Mouse (Mus musculus) urinary bladder, adult 2 months (tissue): ENCODE measurements around the gene Mad1l1. TPM values are rescaled to one million over a fixed set of nuclear protein-coding genes. Genes with fewer than 3 reads are reported as not detected.
"Not testable (repeated sequence)": the region's sequence is repeated elsewhere in the genome, so short reads cannot be mapped to it uniquely, and the experiment has no call there.

Experiments used
- DNase-seq: peaks from one replicate; pipeline ENCODE4 v3.0.0; 2022; ENCODE audit warnings: low spot score
- polyA plus RNA-seq: library from polyadenylated mRNA; depleted of rRNA; stranded (reverse); fragments of >200 nt; gene quantifications from 2 replicates; pipeline ENCODE4 v1.2.3, GENCODE M21; 2012; rRNA removed

The Mad1l1 gene
- 13.2 and 13.8 TPM in 2 replicates for polyA plus RNA-seq

DNA sequence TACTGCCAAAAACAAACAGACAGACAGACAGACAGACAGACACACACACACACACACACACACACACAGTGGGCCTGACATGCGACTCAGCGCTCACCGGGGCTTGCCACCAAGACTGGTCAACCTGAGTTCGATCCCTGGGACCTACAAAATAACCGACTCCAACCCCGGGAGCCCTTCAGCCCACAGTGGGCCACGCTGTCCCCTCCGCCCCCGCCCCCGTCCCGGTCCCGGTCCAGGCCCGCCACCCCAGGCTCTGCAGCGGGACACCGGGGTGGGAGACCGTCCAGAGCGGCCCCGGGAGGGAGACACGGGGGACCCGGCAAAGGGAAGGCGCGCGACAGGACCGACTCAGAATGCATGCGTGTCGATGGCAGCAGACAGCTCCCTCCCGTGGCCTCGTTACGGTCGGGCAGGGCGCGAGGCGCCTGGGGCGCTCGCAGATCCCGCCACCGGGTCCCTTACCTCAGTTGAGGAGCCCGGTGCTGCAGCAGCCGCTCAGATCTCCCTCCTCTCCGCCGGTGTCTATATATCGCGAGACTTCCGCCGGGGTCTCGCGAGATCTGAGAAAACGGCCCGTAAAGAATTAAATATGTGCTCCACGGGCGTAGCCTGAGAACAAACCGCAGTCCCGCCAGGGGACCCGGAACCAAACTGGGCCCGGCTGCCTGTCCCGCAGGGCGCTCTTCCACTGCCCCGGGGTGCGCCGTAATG, at the start of gene Mad1l1, which contains the start of gene Nudt1:
Gene Mad1l1, minus strand, starts transcription at position 511 of the 714 bp plus-strand sequence.
Gene Nudt1, plus strand, starts transcription at position 615 of the 714 bp plus-strand sequence.
- peak; percentile 88 for DNase-seq

DNA sequence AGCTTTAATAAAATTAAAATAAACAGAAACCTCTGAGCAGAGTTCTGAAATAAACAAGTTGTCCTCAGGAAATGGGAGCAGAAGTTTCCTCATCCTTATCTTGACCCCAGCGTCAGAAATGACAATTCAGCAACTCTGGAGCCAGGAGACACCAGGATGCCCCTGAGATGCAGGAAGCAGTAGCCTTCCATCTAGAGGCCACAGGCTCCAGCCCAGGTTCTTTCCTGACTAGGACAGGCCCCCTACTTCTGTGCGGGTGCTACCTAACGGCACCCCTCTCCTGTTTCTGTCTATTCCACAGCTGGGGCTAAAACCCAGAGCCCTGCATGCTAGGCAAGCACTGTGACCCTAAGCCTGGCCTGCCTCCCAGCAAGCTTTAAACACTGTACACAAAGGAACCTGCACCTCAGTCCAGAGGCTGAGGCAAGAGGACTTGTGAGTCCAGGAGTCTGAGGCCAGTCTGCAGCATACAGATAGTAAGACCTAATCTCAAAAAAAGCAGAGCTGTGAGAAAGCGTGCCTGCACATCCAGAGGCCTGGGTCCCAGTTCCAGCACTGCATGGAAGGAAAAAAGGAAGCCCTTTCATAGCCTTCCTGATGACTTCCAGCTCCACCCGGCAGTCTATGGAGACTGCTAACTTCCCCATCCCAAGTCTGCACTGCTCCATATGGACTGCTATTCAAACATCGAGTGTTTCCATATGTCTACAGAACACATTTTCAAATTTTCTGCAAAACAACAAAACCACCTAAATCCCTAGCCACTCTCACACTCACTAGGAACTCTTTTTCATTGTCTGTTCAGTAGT, 49.3 kb upstream of the Mad1l1 start:
- no peak for DNase-seq

DNA sequence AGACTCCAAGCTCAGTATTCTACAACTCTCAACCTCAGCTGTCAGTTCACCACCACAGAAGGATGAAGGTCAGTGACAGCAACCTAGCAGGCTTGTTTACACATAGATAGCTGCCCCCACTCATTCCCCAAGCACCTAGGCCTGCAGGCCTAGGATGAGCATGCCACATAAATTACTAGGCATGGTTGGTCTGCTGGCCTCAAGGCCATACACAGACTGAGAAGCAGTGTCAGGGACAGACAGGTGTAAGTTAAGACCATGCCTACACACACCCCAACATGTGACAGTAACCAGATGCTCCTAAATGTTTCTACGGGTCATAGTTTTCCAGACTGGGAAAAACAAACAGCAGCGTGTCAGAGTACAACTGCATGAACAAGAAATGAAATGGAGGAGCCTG, 48.1 kb upstream of the Mad1l1 start:
- no peak for DNase-seq

DNA sequence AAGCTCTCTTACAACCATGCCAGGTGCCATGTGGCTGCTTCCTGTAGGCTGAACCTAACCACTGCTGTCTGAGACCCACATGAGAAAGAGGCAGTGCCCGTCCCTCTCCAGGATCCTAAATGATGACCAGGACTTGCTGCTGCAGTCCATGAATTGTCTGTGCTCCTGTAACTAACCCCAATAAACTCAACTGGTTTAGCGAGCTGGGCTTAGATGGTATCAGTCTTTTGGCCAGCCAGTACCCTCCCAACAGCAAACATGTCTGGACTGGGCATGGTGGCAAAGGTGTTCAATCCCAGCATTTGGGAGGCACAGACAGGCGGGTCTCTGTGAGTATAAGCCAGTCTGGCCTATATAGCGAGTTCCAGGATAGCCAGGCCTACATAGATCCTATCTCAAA, 47.6 kb upstream of the Mad1l1 start:
- no peak for DNase-seq

DNA sequence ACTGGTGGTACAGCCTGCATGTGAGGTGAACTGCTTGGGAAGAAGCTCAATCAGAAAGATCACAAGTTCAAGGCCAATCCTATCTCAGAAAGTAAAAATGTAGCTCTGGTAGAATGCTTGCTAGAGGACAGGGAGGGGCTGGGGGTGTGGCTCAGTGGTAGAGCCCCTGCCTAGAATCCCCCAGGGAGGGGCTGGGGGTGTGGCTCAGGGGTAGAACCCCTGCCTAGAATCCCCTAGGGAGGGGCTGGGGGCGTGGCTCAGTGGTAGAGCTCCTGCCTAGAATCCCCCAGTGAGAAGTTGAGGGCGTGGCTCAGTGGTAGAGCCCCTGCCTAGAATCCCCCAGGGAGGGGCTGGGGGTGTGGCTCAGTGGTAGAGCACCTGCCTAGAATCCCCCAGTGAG, 46.8 kb upstream of the Mad1l1 start:
- not testable (repeated sequence) for DNase-seq

DNA sequence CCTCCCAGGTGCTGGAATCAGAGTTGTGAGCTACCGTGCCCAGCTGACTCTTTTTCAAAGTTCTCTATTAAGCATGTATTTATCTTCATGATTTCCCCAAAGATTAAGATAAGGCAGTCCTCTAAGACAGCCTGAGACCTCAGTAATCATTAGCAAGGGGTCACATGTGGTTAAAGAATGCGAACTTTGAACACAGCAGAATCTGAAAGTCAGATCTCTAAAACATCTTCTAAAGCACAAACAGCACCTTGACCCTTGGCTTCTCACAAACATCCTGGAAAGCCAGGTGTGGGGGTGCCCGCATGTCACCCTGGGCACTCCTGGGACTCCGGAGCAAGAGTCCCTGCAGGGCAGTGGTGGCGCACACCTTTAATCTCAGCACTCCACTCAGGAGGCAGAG, 43.1 kb upstream of the Mad1l1 start:
- DNase-seq, result no peak

DNA sequence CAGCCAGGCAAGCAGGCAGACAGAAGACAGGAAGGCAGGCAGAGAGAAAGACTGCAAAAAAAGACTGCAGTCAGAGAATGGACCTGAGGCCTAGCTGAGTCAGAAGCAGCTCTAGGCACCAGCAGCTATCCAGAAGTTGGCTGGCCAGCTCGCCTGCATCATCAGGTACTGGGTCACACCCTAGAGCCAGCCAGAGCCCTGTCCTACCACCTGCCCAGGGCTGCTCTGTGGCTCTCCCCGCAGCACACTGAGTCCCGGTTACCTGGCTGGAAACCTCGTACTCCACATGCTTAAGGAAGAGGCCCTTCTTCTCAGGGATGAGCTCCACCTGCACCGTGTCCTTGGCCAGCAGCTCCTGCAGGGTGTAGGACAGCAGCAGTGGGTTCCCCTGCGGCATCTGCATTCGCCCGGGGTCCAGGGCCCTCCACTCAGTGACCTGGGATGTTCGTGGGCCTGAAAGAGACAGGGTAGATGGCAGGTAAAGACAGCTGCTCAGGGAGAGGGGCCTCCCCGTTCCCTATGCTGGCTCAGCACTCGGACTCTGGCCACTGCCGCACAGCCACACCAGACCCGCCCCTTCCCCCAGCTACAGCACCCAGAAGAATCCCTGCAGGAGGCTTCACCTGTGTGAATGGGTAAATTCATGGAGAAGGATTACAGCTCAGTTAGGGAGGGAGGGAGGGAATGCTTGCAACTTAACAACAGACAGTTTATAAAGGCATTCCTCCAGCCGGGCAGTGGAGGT, 38.8 kb upstream of the Mad1l1 start:
- no peak for DNase-seq

DNA sequence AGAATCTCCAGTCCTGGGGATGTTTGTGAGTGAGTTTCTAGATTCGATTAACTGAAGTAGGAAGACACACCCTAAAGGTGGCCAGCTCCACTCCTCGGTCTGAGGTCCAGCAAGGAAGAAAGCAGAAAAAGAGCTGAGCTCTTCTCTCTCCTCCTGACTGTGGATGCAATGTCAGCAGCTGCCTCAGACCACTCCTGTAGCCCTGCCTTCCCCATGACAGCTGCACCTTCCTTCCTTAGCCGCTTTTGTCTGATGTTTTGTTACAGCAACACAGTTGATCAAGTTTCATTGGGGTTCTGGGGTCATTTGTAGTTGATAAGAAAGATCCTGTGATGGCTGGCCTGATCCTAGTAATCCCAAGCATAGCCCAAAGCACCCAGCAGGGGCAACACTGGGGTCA, 36.1 kb upstream of the Mad1l1 start:
- DNase-seq, result no peak

DNA sequence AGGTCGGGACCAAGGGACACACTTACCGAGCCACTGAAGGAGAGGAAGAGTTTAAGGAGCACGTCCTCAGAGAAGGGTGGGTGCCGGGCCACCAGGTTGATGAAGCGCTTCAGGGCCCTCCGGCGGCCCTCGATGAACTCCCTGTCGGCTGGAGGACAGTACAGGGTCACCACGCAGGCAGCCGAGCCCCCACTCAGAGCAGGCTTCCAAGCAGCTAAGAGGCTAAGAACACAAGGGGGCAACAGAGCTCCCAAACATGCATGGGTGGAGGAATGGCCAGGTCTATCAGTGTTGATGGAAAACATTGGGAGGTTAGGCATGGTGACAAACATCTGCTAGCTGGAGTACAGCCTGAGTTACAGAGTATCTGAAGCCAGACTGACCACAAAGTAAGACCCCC, 34.6 kb upstream of the Mad1l1 start:
- no peak for DNase-seq

DNA sequence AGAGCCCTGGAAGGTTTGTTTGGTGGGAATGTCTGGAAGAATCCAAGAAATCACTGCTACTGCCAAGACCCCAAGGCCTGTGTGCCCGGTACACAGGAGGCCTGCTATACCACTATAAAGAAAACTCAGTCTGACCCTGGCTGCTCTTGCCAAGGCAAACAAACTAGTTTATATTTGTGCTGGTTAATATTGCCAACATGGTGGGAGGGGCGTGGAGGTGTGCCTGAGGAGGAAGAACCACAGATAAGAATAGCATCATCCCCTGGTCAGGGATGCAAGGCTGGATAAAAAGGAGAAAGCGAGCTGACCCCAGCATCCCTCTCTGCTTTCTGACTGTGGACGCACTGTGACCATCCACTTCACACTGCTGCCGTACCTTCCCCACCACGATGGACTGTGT, 31.0 kb upstream of the Mad1l1 start:
- no peak for DNase-seq

DNA sequence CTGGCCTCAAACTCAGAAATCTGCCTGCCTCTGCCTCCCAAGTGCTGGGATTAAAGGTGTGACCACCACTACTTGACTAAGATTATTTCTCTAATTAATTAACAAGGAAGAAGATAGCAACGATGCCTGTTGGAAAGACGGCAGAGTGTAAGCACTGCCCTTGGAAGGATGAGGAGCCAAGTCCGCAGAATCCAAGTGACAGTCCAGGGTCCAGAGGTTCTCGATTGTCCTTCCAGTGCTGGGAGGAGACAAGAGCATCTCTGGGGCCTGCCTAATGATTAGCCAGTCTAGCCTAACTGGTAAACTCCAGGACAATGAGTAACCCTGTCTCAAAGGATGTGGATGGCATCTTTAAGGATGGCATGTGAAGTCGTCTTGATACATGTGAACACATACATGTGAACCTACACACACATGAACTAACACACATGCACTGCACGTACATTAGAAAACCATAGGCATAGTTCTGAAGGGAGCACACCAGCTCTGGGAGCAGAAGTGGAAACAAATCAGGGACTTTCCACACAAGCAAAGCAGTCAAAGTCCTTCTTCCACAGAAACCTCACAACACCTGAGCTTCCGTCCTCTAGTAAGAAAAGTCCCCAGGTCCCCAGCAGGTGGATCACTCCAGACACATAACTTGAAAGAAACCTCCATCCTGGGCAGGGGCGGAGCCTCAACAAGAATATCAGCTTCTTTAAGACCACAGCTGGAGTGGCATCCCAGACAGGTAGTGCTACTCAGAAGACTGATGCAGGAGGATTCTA, 29.6 kb upstream of the Mad1l1 start:
- no peak for DNase-seq

DNA sequence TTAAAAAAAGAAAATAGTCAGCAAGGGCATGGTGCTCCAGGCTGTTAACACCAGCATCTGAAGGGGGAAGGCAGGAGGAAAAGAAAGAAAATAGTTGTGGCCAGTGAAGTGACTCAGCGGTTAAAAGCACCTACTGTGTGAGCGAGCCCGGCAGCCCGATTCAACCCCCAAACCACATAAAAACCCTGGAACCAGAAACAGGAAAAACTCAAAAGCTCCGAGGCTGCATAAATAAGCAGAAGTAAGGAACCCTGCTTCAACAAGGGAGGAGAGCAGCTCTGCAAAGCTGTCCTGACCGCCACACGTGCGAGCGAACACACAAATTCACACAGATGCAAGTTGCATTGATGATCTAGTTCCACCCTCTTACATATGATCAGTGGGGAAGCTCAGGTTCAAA, 28.5 kb upstream of the Mad1l1 start:
- DNase-seq, result no peak

DNA sequence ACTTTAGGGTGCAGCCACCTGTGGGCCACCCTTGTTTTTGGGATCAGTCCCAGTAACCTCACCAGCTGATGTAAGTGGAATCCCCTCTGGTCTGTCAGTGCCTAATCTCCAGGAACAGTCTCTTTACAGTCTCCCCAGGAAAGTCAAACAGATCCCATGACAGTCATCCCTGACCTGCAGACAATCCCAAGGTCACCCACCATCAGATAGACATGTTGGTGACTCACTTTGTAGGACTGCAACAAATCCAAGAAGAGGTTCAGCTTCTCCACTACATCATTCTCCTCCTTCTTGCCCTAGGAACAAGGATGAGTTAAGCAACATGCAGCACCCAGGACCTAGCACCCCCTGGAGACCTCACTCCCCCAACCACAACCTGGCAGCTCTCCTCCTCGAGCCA, 24.7 kb upstream of the Mad1l1 start:
- no peak for DNase-seq

DNA sequence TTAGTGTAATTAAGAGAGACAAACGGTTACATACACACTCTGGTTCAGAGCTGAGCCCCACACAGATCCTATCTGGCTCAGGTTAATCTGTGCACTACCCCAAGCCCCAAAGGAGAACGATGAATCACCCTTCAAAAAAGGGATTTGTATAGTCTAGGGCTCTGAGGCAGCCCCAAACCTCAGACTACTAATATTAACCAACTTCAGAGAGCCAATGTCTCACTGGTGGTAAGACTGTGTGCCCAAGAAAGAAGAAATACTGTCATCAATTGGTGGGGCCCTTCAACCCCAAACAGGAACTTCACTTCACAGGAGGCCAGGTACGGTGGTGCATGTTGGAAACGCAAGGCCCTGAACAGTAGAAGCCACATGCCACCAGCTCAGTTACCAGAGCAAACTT, 23.9 kb upstream of the Mad1l1 start:
- no peak for DNase-seq

DNA sequence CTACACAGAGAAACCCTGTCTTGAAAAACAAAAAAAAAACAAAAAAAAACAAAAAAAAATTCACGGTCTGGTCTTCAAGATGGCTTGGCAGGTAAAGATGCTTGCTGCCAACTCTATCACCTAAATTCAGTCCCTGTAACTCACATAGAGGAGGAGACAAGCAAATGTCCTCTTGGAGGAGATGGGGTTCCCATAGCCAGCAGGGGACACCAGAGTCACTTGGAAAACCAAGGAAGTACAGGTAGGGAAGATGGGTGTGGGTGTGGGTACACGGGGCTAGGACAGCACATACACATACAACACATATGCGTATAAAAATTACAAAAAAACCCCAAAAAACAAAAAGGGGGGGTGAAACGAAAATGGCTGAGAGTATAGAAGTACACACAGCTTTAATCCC, 21.5 kb upstream of the Mad1l1 start:
- no peak for DNase-seq

DNA sequence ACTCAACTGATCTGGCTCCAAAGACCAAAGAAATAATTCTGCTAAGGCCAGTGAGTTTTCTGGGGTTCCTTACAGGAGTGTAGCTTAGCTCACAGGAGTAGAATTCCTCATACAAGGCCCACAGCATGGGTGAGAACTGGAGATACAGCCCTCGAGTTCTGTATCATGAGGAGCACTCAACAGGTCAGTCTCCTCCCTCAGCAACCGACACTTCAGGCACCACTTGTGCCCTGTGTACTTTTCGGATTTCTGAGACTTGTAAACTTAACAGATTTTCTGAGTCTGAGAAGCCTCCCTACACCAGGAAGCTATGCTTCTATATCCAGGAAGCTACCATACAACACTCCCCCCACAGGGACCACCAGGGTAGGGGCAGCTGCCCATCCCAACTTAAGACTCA, 18.5 kb upstream of the Mad1l1 start:
- no peak for DNase-seq

DNA sequence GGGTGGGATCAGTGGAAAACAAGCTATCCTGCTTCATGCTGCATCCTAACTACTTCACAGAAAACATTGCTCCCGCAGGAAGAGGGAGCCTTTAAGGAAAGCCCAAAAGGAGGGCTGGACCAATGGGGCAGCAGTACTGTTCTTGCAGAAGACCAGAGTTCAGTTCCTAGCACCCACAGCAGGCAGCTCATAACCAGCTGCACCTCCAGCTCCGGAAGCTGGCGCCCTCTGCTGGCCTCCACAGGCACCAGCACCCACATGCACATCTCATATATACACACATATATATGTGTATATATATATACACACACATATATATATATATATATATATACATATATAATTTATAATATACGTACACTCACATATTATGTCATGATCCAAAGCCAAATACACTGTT, 17.4 kb upstream of the Mad1l1 start:
- DNase-seq, result no peak

DNA sequence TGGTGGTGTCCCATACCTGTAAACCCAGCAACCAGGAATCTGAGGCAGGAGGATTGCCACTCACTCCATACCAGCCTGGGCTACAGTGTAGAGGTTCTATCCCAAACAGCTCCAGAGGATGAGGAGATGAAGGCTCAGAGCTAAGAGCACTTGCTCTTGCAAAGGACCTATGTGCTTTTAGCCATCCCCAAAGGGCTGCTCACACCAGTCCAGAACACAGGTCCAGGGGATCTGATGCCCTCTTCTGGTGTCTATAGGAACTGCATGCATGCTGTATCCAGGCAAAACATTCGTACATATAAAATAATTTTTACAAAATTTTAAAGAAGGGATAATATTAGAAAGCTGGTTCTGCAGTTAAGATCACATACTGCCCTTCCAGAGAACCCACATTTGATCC, 15.3 kb upstream of the Mad1l1 start:
- no peak for DNase-seq

DNA sequence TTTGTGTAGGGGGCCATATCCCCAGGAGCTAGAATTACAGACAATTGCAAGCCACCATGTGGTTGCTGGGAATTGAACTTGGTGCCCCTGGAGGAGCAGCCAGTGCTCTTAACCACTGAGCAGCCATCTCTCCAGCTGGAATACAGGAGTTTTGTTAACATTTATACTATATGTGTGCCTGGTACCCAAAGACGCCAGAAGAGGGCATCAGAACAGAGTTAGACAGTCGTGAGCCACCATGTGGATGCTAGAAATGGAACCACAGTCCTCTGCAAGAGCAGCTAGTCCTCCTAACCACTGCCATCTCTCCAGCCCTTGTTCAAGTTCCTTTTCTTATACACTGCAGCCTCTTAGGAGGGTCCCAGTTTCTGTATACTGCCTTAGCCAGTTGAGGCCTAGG, 12.3 kb upstream of the Mad1l1 start:
- DNase-seq, result no peak

DNA sequence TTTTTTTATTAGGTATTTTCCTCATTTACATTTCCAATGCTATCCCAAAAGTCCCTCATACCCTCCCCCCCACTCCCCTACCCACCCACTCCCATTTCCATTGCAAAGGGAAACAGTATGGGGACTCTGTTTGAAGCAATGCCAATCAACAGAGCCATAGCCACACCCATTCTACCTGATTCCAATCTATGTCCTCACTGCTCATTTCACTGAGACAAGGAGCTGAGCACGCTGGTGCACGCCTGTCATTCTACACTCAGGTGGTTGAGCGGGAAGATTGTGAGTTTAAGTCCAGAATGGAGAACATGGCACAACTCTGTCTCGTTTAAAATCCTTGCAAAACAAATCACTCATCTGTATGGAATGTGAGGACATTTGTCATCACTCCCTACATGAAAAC, 11.2 kb upstream of the Mad1l1 start:
- no peak for DNase-seq

DNA sequence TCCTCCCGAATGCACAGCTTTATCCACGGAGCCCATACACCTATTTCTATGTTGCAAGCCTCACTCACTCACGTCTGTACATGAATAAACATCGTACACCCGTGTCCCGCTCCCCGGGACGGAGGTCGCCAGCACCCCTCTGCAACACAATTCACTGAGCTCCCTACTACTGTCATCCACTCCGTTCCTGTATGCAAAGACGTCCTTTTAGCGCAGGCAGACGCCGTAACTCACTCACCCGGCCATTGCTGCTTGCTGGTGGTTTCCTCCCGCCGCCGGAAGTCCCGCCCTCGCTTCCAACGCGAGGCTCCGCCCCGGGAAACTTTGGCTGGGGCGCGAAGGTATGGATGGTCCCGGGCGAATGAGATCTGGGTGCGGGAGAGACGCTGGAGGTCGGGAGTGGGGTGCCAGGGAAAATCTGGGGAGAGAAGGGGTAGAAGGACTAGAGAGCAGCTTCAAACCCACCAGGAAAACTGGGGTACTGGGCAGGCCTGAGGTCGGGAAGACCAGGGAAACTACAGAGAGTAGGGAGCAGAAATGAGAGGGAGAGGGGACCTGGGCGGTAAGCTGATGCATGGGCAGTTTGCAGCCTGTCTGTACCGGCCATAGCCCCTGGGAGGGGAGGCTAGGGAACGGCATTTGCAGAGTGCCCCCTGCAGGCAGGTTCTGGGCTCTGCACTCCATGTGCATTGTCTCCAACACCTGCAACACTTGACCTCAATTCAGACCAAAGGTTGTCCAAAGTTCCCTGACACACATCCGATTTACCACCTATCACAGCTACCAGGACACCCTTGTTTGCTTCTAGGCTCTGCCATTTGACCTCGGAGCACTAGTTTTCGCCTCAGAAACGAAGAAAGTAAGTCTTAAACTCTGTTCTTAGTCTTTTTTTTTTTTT, 10.5 kb upstream of the Mad1l1 start, which contains the start of gene Mrm2:
Gene Mrm2, minus strand, starts transcription at position 284 of the 898 bp plus-strand sequence.
- DNase-seq, result peak; percentile 66
